Mouse (Mus musculus): ENCODE measurements at regions not wholly inside any gene's neighbourhood (a gene's known extent, or its start where the extent isn't known, plus 50 kb on each side); places are given as distances from the start of the nearest gene placed in this dataset.

DNA sequence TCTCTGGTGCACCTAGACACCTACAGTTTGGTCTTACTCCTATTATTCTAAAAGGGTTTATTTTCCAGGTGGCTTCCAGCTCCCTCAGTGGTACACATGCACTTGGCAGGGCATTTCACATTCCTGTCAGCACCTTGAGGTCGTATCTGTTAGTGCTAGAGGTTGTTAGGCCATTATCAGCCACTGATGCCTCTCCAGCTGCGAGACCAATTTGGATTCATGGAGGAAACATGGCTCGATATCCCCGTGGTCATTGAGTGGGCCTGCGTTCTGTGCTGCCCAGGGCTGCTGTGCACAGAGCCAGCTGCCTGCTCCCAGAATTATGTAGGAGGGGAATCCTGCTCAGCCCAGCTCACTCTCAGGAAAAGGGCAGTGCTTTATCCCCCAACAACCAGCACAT, 60.1 kb upstream of the Irx1 start:
- TF ChIP-seq CTCF (IDR thresholded peaks at IDR 0.05; ENCODE audit: low read depth) = no peak
- H3K4me2 ChIP-seq (ENCODE audit: low read depth) = no peak overlapping the region
- H3K4me1 ChIP-seq (ENCODE audit: insufficient read depth) = peaks cover 2% of the 10 kb centered on the region; the same call in 1 of the 2 replicates
- 82% methylated on average over 5 of the region's 5 CpGs for WGBS
- H3K9ac ChIP-seq = no peak overlapping the region
- DNase-seq = no peak
- H3K27ac ChIP-seq (ENCODE audit: low read depth, low read length) = no peak overlapping the region
- no peaks in the 10 kb centered on the region for H3K27me3 ChIP-seq (ENCODE audit: insufficient read depth, low read length)
- ATAC-seq = no peak
- no peaks in the 10 kb centered on the region for H3K36me3 ChIP-seq (ENCODE audit: insufficient read depth)
- H3K4me3 ChIP-seq (ENCODE audit: low read depth, low read length) = no peak overlapping the region
- H3K9me3 ChIP-seq (ENCODE audit: low read length) = no peaks in the 10 kb centered on the region

DNA sequence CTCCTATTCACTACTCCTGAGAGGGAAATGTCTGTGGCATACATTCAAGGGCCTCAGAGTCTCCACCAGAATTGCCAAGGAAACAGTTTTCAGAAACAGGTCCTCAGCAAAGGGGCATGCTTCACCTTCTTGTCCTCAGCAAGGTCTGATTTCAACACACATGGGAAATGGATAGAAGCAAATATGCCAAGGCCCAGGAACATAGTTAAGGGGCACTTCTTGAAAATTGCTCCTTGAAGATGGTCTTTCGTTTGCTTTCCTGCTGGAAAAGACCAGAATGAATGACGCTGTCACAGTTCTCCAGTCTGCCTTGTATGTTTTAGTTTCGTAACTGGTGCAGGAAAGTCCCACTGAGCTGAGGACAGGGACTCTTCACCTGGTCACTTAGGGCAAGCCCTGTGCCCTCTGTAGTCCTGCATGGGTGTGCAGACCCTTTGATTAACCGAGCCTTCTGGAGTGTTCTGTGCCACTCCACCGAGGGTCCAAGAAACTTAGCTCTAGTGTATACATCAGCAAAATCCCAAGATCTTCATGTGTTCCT, 80.5 kb upstream of the Irx1 start:
- WGBS = 89% methylated on average over 5 of the region's 5 CpGs

DNA sequence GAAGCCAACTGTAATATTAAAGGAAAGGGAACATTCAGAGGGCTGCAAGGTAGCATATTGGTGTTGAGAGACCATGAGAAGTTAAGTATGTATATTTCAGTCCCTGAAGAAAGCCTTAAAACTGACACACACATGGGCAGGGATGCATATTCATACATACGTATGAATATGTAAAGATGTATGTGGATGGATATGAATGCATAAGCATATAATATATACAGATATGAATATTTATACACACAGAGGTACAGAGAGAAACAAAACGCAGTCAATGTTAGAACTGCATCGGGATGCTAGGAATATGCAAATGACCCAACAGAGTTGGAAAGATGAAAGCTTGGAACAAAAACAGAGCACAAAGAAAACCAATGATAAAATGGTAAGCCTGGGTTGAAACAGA, 92.9 kb upstream of the Irx1 start:
- Histone ChIP-seq H3K27ac (ENCODE audit: low read depth, low read length) (no peak overlapping the region), H3K36me3 (ENCODE audit: insufficient read depth) (no peaks in the 10 kb centered on the region), H3K27me3 (ENCODE audit: insufficient read depth, low read length) (no peaks in the 10 kb centered on the region; the same call in 1 of the 2 replicates), H3K9me3 (ENCODE audit: low read length) (no peaks in the 10 kb centered on the region), H3K4me1 (ENCODE audit: insufficient read depth) (no peaks in the 10 kb centered on the region), H3K4me2 (ENCODE audit: low read depth) (no peak overlapping the region), H3K4me3 (ENCODE audit: low read depth, low read length) (no peak overlapping the region), H3K9ac (no peak overlapping the region)
- DNase-seq = peak; percentile 5
- no peak for TF ChIP-seq CTCF (IDR thresholded peaks at IDR 0.05; ENCODE audit: low read depth)
- ATAC-seq = peak; percentile 80
- WGBS = 78% methylated on average over 3 of the region's 3 CpGs

More for the DNA sequence above, 80.5 kb upstream of the Irx1 start:
- H3K4me3 ChIP-seq (ENCODE audit: low read depth, low read length) = no peak overlapping the region
- no peak overlapping the region for H3K27ac ChIP-seq (ENCODE audit: low read depth, low read length)
- no peaks in the 10 kb centered on the region for H3K9me3 ChIP-seq (ENCODE audit: low read length)
- DNase-seq (no peak), ATAC-seq (no peak)
- no peaks in the 10 kb centered on the region for H3K36me3 ChIP-seq (ENCODE audit: insufficient read depth)
- H3K4me2 ChIP-seq (ENCODE audit: low read depth) = no peak overlapping the region
- no peaks in the 10 kb centered on the region for H3K27me3 ChIP-seq (ENCODE audit: insufficient read depth, low read length)
- no peaks in the 10 kb centered on the region for H3K4me1 ChIP-seq (ENCODE audit: insufficient read depth)
- H3K9ac ChIP-seq = no peak overlapping the region
- TF ChIP-seq CTCF (IDR thresholded peaks at IDR 0.05; ENCODE audit: low read depth) = no peak

DNA sequence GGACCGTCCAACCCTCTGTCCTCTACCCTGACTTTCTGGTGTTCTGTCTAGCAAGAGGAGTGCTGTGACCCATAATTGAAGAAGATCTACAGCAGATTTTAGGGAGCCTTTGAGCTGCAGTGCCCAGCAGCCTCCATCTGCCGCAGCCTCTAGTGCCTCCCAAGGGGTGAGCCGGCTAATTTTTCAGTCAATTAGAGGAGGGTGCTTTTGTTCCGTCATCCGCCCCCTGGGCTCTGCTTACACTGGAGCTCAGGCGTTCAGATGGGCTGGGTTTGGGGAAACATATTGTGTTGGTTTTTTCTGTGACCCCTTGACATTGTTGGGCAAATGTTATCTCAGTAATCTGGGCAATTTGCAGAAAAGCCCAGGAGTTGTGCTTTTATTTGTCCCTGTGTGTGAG, 98.1 kb upstream of the Irx1 start:
- DNase-seq (no peak), ATAC-seq (no peak)
- no peak overlapping the region for H3K9ac ChIP-seq
- WGBS = 23% methylated on average over 6 of the region's 6 CpGs
- H3K4me2 ChIP-seq (ENCODE audit: low read depth) = no peak overlapping the region
- H3K27ac ChIP-seq (ENCODE audit: low read depth, low read length) = no peak overlapping the region
- TF ChIP-seq CTCF (IDR thresholded peaks at IDR 0.05; ENCODE audit: low read depth) = no peak
- no peak overlapping the region for H3K4me3 ChIP-seq (ENCODE audit: low read depth, low read length)
- H3K4me1 ChIP-seq (ENCODE audit: insufficient read depth) = no peaks in the 10 kb centered on the region
- H3K9me3 ChIP-seq (ENCODE audit: low read length) = no peaks in the 10 kb centered on the region
- H3K27me3 ChIP-seq (ENCODE audit: insufficient read depth, low read length) = no peaks in the 10 kb centered on the region; the same call in 1 of the 2 replicates
- H3K36me3 ChIP-seq (ENCODE audit: insufficient read depth) = no peaks in the 10 kb centered on the region

GRCm38 (mm10) chr13:72063278-72063761, 99.8 kb upstream of the Irx1 start:
- Histone ChIP-seq H3K27me3 (ENCODE audit: insufficient read depth, low read length) (no peaks in the 10 kb centered on the region; the same call in 1 of the 2 replicates), H3K9ac (no peak overlapping the region), H3K4me1 (ENCODE audit: insufficient read depth) (no peaks in the 10 kb centered on the region), H3K36me3 (ENCODE audit: insufficient read depth) (no peaks in the 10 kb centered on the region), H3K4me3 (ENCODE audit: low read depth, low read length) (no peak overlapping the region), H3K27ac (ENCODE audit: low read depth, low read length) (no peak overlapping the region), H3K9me3 (ENCODE audit: low read length) (no peaks in the 10 kb centered on the region), H3K4me2 (ENCODE audit: low read depth) (no peak overlapping the region)
- ATAC-seq (0 out of 2 replicates have a peak, but pooled peaks have one; percentile 20), DNase-seq (no peak)
- no peak for TF ChIP-seq CTCF (IDR thresholded peaks at IDR 0.05; ENCODE audit: low read depth)
- WGBS = 41% methylated on average over 5 of the region's 5 CpGs

GRCm38 (mm10) chr13:72096585-72096984, 133.1 kb upstream of the Irx1 start:
- WGBS = 57% methylated on average over 4 of the region's 5 CpGs
- DNase-seq (no peak), ATAC-seq (no peak)
- Histone ChIP-seq H3K36me3 (ENCODE audit: insufficient read depth) (no peaks in the 10 kb centered on the region), H3K4me2 (ENCODE audit: low read depth) (no peak overlapping the region), H3K9me3 (ENCODE audit: low read length) (no peaks in the 10 kb centered on the region), H3K4me1 (ENCODE audit: insufficient read depth) (no peaks in the 10 kb centered on the region), H3K9ac (no peak overlapping the region), H3K4me3 (ENCODE audit: low read depth, low read length) (no peak overlapping the region), H3K27me3 (ENCODE audit: insufficient read depth, low read length) (no peaks in the 10 kb centered on the region), H3K27ac (ENCODE audit: low read depth, low read length) (no peak overlapping the region)
- no peak for TF ChIP-seq CTCF (IDR thresholded peaks at IDR 0.05; ENCODE audit: low read depth)

DNA sequence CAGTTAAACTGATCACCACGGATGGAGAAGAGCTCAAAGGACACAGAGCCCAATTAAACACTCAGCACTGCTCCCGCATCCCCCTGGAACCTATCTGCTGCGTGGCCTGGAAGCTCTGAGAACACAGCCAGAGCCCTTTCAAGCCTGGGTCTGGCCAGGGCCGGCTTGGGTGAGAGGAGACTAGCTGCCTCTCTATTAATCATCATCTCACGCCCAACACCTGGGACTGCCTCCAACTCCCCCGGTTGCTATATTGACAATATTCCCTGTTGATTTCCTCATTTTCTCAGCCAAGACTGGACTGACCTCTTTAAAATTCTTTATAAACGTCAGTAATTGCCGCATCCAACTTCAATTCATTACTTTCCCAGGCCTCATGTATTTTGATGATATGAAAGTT, 133.7 kb upstream of the Irx1 start:
- Histone ChIP-seq H3K27ac (ENCODE audit: low read depth, low read length) (no peak overlapping the region), H3K4me2 (ENCODE audit: low read depth) (no peak overlapping the region), H3K4me1 (ENCODE audit: insufficient read depth) (no peaks in the 10 kb centered on the region), H3K9ac (no peak overlapping the region), H3K36me3 (ENCODE audit: insufficient read depth) (no peaks in the 10 kb centered on the region), H3K27me3 (ENCODE audit: insufficient read depth, low read length) (no peaks in the 10 kb centered on the region), H3K9me3 (ENCODE audit: low read length) (no peaks in the 10 kb centered on the region), H3K4me3 (ENCODE audit: low read depth, low read length) (no peak overlapping the region)
- TF ChIP-seq CTCF (IDR thresholded peaks at IDR 0.05; ENCODE audit: low read depth) = no peak
- WGBS = 48% methylated on average over 8 of the region's 8 CpGs
- ATAC-seq (no peak), DNase-seq (no peak)

All from forebrain, postnatal 0 days (tissue).